Mouse (Mus musculus) stomach, postnatal 0 days (tissue): ENCODE measurements at regions not wholly inside any gene's neighbourhood (a gene's known extent, or its start where the extent isn't known, plus 50 kb on each side); places are given as distances from the start of the nearest gene placed in this dataset.

Source experiments
- CTCF ChIP-seq: IDR thresholded peaks from 2 replicates; pipeline ENCODE4 v1.5.1; 2016; ENCODE audit warnings: antibody characterized with exemption, low read depth, mild to moderate bottlenecking, moderate library complexity
- EP300 ChIP-seq: optimal IDR thresholded peaks from 2 replicates; pipeline ENCODE3; 2016; ENCODE audit warnings: antibody characterized with exemption

GRCm38 (mm10) chr4:142492926-142493492, 253.8 kb upstream of the Kazn start:
- TF ChIP-seq CTCF: no peak
- no peak for TF ChIP-seq EP300
